Mouse (Mus musculus): ENCODE measurements at regions not wholly inside any gene's neighbourhood (a gene's known extent, or its start where the extent isn't known, plus 50 kb on each side); places are given as distances from the start of the nearest gene placed in this dataset.

DNA sequence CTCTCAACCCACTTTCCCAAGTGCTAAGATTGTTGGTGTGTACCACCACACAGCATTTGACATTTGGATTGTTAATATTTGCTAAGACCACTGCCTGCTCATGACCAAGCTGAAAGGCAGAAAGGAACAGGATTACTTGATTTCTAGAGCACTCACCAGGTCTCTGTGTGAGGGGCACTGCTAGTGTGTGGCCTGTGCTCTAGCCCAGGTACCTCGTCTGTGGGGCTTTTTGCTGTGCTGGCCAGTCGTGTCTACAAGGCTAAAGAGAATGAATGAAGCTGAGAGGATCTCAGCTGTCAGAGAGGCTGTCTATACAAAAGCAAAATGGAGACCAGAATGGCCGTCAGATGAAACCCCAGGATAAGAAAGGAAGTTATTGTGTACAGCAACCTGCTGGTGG is 95.0 kb downstream of the Tmco5 start:
- TF ChIP-seq CTCF (IDR thresholded peaks at IDR 0.05; ENCODE audit: low read depth, low read length) (no peak), GATA1 (IDR thresholded peaks at IDR 0.05; ENCODE audit: borderline replicate concordance, low read length) (no peak), TAL1 (conservative IDR thresholded peaks at IDR 0.05; ENCODE audit: low read depth, low read length) (no peak), GATA2 (IDR thresholded peaks at IDR 0.05; ENCODE audit: borderline replicate concordance, low read depth, low read length) (no peak), POLR2AphosphoS5 (IDR thresholded peaks at IDR 0.05; ENCODE audit: insufficient replicate concordance, low read depth, low read length) (no peak)
